Comparison of ENCODE assay signal across 15 mouse cellular contexts in the genomic region with DNA sequence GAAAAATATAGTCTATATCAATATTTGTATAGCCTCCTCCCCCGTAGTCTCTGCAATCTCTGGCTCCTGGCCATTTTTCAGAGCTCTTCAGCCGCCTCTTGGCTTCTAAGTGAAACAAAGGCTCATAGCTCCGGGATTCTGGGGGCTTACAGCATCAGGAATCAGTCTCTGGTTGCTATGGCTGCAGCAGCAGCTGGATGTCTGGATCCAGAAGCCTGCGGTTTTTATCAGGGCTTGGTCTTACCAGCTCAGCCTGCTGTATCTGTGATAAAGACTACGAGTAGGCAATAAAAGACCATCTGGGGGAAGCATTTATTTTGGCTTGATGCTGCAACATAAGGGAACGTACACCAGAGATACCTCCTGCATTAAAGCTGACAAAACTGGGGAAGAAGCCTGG. TPM values are rescaled to one million over a fixed set of nuclear protein-coding genes. Genes with fewer than 3 reads are reported as not detected.
DNase-seq lines count a peak whose midpoint lies in the region; ATAC-seq lines count a peak whose summit lies in the region.
"Had no signal": no experiment of that assay in that cellular context is flagged by ENCODE, and none has a peak within 500 bp of the region (broad histone marks: within the 10 kb centered on the region; RNA-seq: fewer than 3 reads in every experiment).

No protein-coding gene starts in this region.

- no peak overlapping the region for H3K4me3 ChIP-seq in embryonic facial prominence, embryonic 14.5 days (ENCODE audit: low read depth, low read length)
- H3K4me3 ChIP-seq in hindbrain, embryonic 16.5 days (ENCODE audit: low read length): no peak overlapping the region
- no peak overlapping the region for H3K4me3 ChIP-seq in midbrain, embryonic 15.5 days
- H3K4me3 ChIP-seq: heart, embryonic 15.5 days; layer of hippocampus, adult 2 months had no signal

- no peak overlapping the region for H3K4me2 ChIP-seq in embryonic facial prominence, embryonic 14.5 days (ENCODE audit: low read depth, low read length)
- peak overlapping the region; percentile 21; the same call in 1 of the 2 replicates for H3K4me2 ChIP-seq in hindbrain, embryonic 16.5 days (ENCODE audit: low read length)
- H3K4me2 ChIP-seq in midbrain, embryonic 15.5 days: peak overlapping the region; percentile 19
- H3K4me2 ChIP-seq: heart, embryonic 15.5 days had no signal

- ATAC-seq in embryonic facial prominence, embryonic 14.5 days (ENCODE audit: low read depth): peak; percentile 54
- ATAC-seq in hindbrain, embryonic 16.5 days: peak; percentile 48
- ATAC-seq in midbrain, embryonic 15.5 days (replicated peaks): peak; percentile 49
- ATAC-seq: intestine, embryonic 16.5 days had no signal

- intact Hi-C loops in left cerebral cortex, postnatal 14 days (cut with DNase I): no loop called here

- no peak overlapping the region for H3K27ac ChIP-seq in embryonic facial prominence, embryonic 14.5 days (replicated peaks; ENCODE audit: low read depth, low read length)
- H3K27ac ChIP-seq in hindbrain, embryonic 16.5 days (ENCODE audit: low read depth, low read length): peak overlapping the region; percentile 70
- H3K27ac ChIP-seq in midbrain, embryonic 15.5 days: peak overlapping the region; percentile 79
- H3K27ac ChIP-seq: heart, embryonic 15.5 days; layer of hippocampus, adult 2 months had no signal

- no peaks in the 10 kb centered on the region for H3K4me1 ChIP-seq in embryonic facial prominence, embryonic 14.5 days (ENCODE audit: control insufficient read depth, insufficient read depth, low read length)
- H3K4me1 ChIP-seq in hindbrain, embryonic 16.5 days (ENCODE audit: control insufficient read depth, insufficient read depth, low read depth, low read length): no peaks in the 10 kb centered on the region; the same call in 1 of the 2 replicates
- peaks cover 21% of the 10 kb centered on the region for H3K4me1 ChIP-seq in midbrain, embryonic 15.5 days
- H3K4me1 ChIP-seq: heart, embryonic 15.5 days had no signal

- no peaks in the 10 kb centered on the region for H3K9me3 ChIP-seq in embryonic facial prominence, embryonic 14.5 days (ENCODE audit: control insufficient read depth, low read length)
- no peaks in the 10 kb centered on the region for H3K9me3 ChIP-seq in hindbrain, embryonic 16.5 days (ENCODE audit: control insufficient read depth, low read length)
- H3K9me3 ChIP-seq in midbrain, embryonic 15.5 days: no peaks in the 10 kb centered on the region
- H3K9me3 ChIP-seq: heart, embryonic 15.5 days had no signal

- no peaks in the 10 kb centered on the region for H3K36me3 ChIP-seq in embryonic facial prominence, embryonic 14.5 days (ENCODE audit: control insufficient read depth, insufficient read depth, low read length)
- no peaks in the 10 kb centered on the region for H3K36me3 ChIP-seq in hindbrain, embryonic 16.5 days (ENCODE audit: control insufficient read depth, insufficient read depth, low read length)
- H3K36me3 ChIP-seq in midbrain, embryonic 15.5 days (replicated peaks): no peaks in the 10 kb centered on the region
- H3K36me3 ChIP-seq: heart, embryonic 15.5 days had no signal

- H3K9ac ChIP-seq in embryonic facial prominence, embryonic 14.5 days (ENCODE audit: low read depth, low read length): no peak overlapping the region
- no peak overlapping the region for H3K9ac ChIP-seq in hindbrain, embryonic 16.5 days (ENCODE audit: low read depth, low read length)
- H3K9ac ChIP-seq in midbrain, embryonic 15.5 days: no peak overlapping the region
- H3K9ac ChIP-seq: heart, embryonic 15.5 days had no signal

- peak; percentile 11 to 25 for DNase-seq in left cerebral cortex, postnatal 14 days (ENCODE audit: low spot score in 2 of 2)
- no peak for DNase-seq in left cerebral cortex, adult 18-20 months (ENCODE audit: low spot score in 2 of 2)
- peak; percentile 80 for DNase-seq in embryonic facial prominence, embryonic 14.5 days (ENCODE audit: low spot score)
- DNase-seq in heart, adult 11 months: no peak
- DNase-seq in adrenal gland, adult 2 months: no peak
- no peak for DNase-seq in heart, adult 8-10 months (ENCODE audit: low spot score)
- DNase-seq: cerebellum, adult 8-10 months; lung, adult 2 months; thymus, adult 18-20 months had no signal

- H3K27me3 ChIP-seq in embryonic facial prominence, embryonic 14.5 days (replicated peaks; ENCODE audit: control insufficient read depth, insufficient read depth, low read length): peaks cover 3% of the 10 kb centered on the region; the same call in 1 of the 2 replicates
- H3K27me3 ChIP-seq in hindbrain, embryonic 16.5 days (replicated peaks; ENCODE audit: control insufficient read depth, insufficient read depth, low read length): no peaks in the 10 kb centered on the region
- no peaks in the 10 kb centered on the region for H3K27me3 ChIP-seq in midbrain, embryonic 15.5 days (replicated peaks)
- H3K27me3 ChIP-seq: heart, embryonic 15.5 days had no signal

- WGBS in embryonic facial prominence, embryonic 14.5 days: 35% methylated on average over 6 of the region's 6 CpGs
- 25% methylated on average over 6 of the region's 6 CpGs for WGBS in hindbrain, embryonic 16.5 days
- 29% methylated on average over 6 of the region's 6 CpGs for WGBS in midbrain, embryonic 15.5 days

RNA-seq across cellular contexts. Expression of a gene that starts 1.8 kb away (rescaled TPM):
- total RNA-seq in left cerebral cortex, postnatal 14 days (2021): 10 to 100 TPM; 51.8 to 73.2 TPM
- 10 to 100 TPM; 55.5 to 70.7 TPM for total RNA-seq in left cerebral cortex, adult 18-20 months (2021)
- 9.0 and 9.7 TPM in 2 replicates for polyA plus RNA-seq in embryonic facial prominence, embryonic 14.5 days (2014; fragmentation: Nextera tagmentation; extraction: Ambion mirVana)
- 369 and 409 TPM in 2 replicates for polyA plus RNA-seq in hindbrain, embryonic 16.5 days (2015; fragmentation: Nextera tagmentation; extraction: Ambion mirVana)
- polyA plus RNA-seq in midbrain, embryonic 15.5 days (2015; fragmentation: Nextera tagmentation; extraction: Ambion mirVana): 418 and 438 TPM in 2 replicates
- 1 to 10 TPM; 3.3 to 6.6 TPM for total RNA-seq in adrenal gland, adult 2 months (2021)
- polyA plus RNA-seq in adrenal gland, adult 2 months (2012; rRNA removed): 0.34 and 0.40 TPM in 2 replicates
- under 1 TPM in 2 of 4 experiments, not detected in 2; 0.11 to 0.19 TPM for total RNA-seq in heart, adult 8-10 months (2022)
- total RNA-seq: gastrocnemius, adult 8-10 months had no signal

Comparison
In these comparisons a context has a peak if more than half of its experiments do, and no peak if none do; other contexts are left out.
1. DNase-seq: peak in left cerebral cortex, postnatal 14 days (2 of 2) and embryonic facial prominence, embryonic 14.5 days (single experiment); none in left cerebral cortex, adult 18-20 months (0 of 2), heart, adult 11 months (single experiment), adrenal gland, adult 2 months (single experiment) and heart, adult 8-10 months (single experiment).
2. RNA of a gene that starts 1.8 kb away (total RNA-seq): 51.8 to 73.2 TPM in left cerebral cortex, postnatal 14 days and 55.5 to 70.7 TPM in left cerebral cortex, adult 18-20 months; 3.3 to 6.6 TPM in adrenal gland, adult 2 months and 0.11 to 0.19 TPM in heart, adult 8-10 months; every median in the first group is over 4 times any median in the second.
3. Peak in every context shown above with its lines, with median percentiles within 50 percentile points of each other: ATAC-seq.